Mouse (Mus musculus) cerebellum, postnatal 14 days (tissue): ENCODE measurements around the gene Bahcc1.

Experiments used
- DNase-seq, 2 experiments: peaks; one replicate each; pipeline ENCODE4 v3.0.0; 2021; ENCODE audit warnings: mixed read lengths in 2 of 2

Bahcc1 gene

DNA sequence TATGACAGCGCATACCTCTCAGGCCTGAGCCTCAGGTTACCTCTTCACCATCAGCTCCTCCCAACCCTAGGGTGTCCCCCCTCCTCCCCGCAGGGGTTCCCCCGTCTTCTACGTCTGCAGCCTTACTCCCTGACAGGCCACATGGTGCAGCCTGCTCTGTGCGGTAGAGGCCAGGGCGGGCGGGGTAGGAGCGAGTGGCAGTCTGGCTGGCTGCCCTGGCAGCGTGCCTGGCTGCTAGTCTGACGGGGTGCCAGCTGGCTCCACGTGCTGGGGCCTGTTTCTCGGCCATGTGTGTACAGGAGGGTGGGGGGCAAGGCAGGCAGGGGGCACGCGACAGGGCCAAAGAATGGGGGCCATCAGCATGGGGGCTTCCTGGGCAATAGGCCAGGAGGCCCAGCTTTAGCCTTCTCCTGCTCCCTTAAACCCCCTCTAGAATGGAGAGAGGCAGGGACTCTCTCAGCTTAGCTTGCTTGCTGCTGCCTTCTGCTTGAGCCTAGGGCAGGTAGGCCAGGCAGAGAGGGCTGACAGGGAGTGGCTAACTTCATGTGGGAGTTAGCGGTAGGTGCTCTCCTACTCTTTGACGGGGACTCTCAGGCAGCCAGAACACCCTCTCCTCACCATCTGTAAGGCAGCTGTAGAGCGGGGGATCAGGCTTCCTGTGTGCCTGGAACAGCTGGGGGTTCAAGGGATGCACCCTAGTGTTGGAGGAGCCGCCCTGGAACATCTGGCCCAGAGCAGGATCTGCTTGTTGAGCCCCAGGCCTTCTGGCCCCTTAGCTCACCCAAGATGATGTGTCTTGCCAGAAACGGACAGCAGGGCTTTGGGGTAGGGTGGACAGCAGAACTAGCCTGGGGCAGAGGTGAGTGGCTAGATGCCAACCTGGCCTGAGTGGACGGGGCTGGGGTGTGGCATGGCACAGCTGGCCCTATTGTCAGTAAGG, 28.9 kb downstream of the Bahcc1 start:
- peak; percentile 100 for DNase-seq

DNA sequence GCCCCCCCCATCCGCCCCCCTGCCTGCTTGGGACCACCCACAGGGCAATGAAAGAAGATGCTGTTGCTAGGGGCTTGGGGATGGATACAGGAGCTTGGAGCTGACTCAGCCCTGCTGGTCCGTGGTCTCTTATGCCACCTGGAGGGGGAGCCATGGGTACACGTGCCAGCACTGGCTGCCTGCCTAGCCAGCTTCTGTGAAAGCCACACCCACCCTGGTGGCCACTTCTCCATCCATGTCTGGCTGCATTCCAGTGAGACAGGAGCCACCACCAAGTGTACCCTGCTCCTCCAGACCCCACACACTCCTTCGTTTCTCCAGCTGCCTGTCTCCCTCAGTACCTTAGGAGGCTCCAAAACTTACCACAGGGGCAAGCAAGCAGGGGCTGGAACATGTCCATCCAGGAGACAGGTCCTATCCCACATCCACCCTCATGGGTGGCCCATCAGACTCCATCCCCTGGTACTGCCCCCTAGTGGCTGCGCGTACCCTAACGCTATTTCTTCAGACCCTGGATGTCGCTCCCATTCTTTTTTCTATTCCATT, 29.7 kb downstream of the Bahcc1 start:
- peak; percentile 90 to 92 for DNase-seq

DNA sequence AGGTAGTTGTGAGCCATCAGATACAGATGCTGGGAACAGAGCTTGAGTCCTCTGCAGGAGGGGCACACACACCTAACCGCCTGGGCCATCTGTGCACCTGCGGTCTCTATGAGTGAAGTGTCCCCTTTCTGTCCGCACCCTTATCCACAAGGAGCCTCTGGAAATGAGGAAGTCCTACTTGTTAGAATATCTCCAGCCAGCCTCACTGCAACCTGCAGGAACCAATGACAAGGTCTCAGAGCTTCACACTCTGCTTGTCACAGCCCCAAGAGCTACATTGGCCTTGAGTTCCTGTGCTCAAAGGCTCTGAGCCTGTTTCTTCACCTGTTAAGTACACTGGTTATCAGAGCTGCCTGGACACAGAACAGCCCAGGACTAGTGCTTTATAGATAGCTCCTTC, 30.4 kb downstream of the Bahcc1 start:
- no peak for DNase-seq

DNA sequence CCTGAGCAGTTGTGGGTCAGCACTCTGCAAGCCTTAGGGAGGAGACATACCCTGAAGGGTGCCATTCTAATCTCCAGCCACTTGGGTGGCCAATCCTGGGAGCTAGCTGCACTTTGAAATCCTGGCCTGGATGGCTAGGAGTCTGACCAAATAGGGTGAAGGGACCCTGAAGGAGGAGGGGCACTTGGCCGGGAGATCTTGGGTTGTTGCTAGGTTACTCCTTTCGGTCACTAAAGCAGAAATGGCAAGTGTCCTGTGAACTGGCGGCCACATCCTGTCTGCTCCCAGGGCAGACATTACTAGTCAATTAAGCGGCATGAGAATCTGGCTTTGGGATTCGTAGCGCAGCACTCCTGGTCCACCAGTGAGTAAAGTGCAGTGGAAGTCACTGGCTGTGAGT, 31.3 kb downstream of the Bahcc1 start:
- DNase-seq = peak in 1 of 2 experiments; percentile 34

DNA sequence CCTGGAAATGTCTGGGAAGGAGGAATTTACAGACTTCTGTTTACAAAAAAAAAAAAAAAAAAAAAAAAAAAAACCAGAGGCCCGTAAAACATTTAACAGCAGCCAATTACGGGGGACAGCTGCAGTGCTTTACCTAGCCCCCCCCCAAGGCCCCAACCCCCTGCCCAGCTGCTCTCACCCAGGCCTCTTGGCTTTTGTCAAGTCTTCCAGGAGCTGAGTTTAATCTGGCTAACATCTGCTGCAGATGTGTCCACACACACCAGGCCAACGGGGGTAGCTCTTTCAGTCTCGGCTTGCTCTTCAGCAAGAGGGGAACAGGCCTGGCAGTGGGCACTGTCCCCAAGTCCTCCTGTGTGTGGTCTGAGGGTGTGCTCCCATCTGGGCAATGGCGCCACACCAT, 32.7 kb downstream of the Bahcc1 start:
- no peak for DNase-seq

DNA sequence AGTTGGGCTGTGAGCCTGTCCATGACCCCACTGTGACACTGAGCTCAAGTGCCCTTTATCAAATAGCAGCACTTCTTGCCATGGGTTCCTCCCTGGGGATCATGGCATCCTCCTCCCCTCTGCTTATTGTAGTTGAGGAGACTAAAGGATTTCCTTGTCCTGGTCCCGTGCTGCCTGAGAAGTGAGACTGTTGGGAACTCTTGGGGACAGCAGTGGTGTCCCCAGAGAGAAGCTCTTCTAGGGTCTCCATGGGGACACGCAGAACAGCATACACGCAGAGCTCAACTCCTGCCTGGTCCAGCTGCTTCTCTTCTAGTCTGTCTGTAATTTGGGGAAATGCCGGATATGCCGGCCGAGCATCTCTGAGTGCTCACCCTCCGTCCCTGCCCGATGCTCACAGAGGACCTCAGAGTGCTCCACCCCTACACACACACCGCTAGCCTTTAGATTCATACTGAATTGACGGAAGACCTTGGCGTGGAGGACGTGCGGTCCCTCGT, 33.6 kb downstream of the Bahcc1 start:
- no peak for DNase-seq

DNA sequence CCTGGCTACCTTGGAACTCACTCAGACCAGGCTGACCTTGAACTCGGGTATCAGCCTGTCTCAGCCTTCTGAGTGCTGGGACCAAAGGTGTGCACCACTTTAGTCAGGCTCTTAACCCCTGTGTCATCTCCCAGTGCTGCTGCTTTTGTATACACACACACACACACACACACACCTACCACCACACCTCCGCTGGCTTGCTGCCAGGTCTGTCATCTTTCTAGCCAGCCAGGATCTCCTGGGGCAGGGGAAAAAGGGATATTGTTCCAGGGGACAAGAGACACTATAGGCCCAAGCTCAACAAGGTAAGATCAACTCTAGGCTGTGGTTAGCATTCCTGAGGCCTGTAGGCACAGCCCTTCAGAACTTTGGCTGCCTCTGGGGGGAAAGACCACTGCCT, 34.5 kb downstream of the Bahcc1 start:
- DNase-seq = no peak

DNA sequence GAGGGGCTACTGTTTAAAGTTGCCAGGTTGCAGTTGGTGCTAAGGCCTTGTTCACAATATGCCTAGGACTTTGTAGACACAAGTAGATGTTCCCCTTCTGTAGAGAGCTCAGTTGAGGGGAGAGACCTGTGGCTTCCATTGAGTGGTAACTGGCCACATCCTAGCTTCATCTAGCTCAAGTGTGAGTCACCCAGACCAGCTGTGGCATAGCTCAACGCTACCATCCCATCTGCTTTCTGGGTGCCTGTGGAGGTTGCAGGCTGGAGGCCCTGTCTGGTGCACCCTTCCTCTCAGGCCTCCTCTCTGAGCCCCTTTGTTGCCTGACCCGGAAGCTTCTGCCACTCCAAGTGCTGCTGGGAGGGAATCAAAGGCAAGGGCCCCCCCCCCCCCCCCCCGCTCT, 34.9 kb downstream of the Bahcc1 start:
- no peak for DNase-seq

DNA sequence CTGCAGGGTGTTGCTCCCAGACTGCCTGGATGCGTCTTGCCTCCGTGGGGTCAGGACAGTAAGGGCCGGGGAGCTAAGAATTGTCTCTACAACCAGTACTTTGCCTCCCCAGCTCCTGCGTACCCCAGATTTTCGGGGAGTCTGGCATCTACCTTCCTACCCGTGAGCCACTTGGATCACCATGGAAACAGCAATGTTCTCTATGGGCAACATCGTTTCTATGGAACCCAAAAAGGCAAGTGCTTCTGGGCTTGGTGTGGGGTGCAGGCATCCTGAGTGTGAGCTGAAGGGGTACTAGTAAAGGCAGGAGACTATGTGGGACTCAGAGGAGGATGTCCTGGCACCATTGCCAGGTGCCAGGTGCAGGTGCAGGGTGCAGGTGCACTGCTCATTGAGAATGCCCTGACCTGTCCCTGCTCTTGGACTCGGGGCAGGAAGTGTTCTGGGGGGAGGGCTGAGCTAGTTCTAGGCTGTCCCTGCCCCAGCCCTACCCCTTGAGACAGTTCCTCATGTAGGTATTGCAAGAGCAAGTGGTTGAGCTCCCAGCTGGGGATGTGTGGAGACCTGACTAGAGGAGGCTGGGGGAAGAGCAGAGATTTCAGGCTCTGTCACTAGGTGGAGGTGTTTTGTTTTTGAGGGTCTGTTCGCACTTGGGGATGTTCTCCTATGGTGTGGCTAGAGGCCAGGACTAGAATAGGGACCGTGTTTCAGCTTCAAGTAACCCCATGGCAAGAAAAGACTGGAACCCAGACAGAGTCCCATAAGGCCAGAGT, 35.6 kb downstream of the Bahcc1 start:
- DNase-seq = no peak

DNA sequence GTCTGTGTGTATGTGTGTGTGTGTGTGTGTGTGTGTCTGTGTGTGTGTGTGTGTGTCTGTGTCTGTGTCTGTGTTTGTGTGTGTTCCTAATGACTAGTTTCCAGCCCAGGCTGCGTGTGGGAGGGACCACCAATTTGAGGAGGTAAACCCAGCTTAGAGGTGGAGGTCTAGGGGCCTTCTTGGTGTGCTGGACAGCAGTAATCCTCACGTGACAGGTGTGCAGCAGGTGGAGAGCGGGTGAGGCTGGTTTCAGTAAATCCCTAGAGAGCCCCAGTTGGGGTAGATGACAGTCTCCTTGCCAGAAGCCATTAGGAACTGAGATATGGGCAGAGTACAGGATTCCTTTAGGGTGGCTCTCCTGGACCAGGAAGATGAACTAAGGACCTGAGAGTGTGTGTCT, 36.3 kb downstream of the Bahcc1 start:
- DNase-seq = no peak

DNA sequence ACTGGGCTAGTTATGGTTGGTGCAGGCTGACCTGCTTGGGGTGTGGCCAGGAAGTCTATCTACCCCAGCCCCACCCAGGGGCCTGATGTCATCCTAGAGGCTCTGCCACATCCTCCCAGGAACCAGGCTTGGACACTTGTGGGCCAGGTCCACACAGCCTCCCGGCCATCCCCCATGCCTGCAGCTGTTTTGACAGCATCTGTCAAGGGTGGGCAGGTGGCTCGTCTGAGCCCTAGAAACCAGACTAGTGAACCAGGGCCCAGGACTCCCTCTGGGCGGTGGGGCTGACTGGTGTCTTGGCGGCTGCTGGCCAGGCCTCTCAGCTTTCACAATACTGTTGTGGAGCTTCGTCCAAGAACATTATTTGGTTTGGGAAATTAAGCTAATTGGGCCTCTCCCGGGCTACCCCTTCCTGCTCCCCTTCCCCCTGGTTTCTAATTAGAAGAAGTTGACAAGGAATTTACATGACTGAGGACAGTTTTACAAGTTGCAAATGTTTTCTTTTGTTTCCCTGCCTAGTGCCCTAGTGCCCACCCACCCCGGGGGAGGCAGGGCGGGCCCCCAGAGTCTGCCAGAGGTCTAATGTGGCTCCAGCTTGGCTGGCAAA, 36.9 kb downstream of the Bahcc1 start:
- no peak for DNase-seq

DNA sequence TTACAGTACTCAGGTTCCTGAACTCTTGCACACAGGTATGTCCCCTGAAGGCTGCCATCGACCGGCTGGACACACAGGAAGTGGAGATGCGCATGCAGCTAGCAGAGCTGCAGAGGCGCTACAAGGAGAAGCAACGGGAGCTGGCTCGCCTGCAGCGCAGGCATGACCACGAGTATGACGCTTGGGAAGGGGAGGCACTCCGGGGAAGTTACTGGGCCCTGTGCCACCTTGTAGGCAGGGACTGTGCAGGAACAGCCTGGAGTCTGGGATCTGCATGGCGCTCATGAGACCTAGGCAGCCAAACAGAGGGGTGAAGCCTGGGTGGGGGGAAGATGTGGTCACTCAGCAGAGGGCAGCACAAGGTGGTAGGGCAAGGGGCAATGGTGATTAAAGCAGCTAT, 46.6 kb downstream of the Bahcc1 start:
- no peak for DNase-seq

DNA sequence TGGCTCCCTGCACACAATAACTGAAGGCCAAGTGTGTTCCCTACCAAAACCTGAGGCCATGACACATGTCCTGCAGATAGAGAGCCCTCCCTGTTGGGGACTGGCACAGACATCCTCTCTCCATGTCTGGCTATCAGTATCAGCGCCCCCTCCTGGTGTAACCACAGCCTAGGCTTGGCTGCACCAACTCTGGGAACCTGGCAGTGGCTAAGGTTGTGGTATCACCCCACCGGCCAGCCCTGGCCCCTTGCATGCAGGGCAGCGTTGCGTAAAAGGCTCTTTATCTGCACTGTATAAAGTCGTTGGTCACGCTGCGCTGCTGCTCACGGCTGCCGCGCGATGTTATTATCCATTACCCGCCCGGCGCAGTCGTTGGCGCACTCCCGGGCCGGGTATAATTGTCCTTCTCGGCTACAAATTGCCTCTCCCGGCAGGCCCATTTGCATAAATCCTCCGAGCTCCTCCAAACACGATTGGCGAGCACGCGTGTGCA, 47.6 kb downstream of the Bahcc1 start:
- DNase-seq = peak; percentile 86 to 91

DNA sequence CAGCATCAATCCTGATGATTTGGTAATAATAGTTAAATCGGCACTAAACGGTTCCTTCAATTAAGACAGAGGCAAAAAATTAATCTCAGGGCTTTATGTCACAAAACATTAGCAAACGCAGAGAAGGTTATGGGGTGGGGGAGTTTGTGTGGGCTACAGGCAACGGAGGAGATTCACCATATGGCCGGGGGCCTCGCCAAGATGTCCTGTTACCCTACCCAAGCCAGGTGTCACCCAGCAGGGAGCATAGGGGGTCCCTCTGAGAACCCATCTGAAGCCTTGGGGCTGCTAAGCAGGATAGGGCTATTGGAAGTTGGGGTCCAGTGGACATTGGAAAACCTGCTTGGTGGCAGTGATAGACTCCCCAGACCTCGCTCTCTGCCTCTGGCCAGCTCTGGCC, 48.0 kb downstream of the Bahcc1 start:
- DNase-seq = peak; percentile 77 to 86

DNA sequence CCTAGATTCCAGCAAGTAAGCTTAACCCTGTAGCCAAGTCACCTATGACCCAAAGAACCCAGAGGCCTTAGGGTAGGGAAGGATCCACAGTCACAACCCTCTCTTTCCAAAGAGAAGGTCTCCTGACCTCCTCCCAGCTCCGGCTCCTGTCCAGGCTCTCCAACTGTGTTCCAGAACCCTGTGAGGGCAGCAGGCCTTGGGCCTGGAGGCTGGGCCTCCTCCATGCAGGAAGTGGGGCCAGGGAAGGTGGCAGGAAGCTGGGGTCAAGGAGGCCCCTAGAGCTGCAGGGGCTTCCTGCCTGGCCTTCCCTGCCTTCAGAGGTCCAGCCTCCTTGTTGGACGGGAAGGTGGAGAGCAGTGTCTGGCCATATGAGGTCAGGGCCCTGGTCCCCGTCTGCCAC, 48.5 kb downstream of the Bahcc1 start:
- DNase-seq = no peak

DNA sequence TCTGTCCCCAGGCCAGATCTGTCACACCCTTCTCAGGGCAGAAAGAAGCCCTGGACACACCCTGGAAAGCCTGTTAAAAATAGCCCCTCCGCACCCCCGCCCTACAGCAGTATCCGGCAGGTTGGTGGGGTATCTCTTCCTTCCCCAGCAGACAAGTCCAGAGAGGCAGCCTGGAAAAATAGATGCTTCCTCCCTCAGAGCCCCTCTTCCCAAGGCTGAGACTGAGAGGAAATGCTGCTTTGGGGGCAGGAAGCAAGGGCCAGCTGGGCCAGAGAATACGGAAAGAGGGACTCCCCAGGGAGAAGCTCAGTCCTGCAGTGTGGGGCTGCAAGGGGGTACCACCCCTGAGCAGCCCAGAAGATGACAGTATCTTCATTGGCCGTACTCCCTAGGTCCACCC, 50.8 kb downstream of the Bahcc1 start:
- no peak for DNase-seq

DNA sequence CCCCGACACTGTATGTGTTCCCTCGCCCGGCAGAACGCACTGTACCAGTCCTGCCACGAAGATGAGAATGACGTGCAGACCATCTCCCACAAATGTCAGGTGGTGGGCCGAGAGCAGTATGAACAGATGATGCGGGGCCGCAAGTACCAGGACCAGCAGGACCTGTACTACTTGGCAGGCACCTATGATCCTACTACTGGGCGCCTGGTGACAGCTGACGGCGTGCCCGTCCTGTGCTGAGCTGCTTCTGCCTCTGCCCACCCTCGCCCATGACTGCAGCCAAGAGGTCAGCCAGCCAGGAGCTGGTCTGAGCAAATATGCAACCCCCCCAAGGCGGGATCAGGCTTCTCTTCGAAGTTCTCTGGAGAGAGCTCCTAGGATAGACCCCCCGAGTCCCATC, 56.9 kb downstream of the Bahcc1 start:
- DNase-seq = peak in 1 of 2 experiments; percentile 52

DNA sequence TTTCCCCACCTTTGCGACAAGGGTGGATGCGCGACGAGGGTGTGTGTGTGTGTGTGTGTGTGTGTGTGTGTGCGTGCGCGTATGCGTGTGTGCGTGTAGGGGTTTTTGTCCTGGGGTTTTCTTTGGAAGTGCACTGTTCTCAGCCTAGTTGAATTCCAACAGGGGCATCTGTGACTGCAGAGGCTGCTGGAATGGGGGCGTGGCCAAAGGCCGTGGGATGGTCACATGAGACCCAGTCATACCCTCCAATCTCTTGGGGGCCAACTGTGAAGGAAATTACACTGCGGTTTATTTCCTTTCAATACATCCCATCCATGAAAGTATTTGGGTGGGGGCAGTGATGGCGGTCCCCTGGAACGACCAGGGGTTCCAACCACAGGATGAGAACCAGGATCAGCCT, 57.5 kb downstream of the Bahcc1 start:
- no peak for DNase-seq

DNA sequence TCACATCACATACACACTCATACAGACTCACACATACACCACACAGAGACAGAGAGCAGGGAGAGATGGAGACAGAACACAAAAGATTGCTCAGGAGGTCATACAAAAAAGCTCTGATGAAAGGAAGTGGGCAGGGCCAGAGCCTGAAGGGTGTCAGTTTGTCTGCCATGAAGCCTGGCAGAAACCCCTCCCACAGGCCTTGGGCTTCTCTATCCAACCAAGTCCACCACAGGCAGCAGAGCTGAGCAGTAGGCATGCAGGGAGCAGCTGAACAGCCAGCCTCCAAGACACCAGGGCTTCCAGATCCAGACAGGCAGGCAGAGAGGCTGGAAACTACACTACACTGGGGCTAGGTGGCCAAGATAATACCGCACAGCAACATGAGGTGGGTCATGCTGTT, 61.0 kb downstream of the Bahcc1 start:
- no peak for DNase-seq

DNA sequence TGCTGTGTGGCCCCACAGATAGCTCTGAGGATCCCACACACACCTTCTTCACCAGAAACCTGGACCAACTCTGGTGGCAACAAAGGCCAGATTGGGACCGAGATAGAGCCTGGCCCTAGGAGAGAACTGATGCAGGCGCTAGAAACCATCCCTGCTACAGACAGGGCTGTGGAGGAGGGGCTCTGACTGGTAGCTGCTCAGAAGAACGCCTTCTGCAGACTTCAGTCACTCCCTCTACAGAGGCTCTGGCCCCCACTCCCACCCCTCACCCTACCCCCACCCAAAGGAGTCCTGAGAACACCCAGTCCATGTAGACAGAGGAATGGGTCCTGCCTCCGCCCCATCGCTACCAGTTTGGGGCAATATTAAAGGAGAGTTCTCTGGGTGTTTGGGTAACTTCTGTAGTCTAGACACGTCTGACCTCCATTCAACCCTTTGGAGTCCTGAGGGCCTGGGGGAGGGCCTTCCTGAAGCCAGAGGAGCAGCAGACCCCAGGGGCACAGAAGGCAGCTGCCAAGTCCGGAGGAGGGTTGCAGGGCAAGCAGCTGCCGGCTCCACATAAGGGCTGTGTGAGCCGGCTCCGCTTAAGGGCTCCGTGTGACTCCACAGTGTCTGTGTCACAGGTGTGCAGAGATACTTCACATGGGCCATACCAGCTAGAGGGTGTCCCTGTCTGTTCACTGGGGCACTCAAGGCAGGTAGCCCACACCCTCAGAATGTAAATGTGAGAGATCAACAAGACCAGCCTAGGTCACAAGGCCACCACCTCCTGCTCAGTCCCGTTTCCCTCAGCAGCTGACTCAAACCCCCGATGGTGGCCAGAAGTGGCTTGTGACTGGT, 63.8 kb downstream of the Bahcc1 start:
- DNase-seq = no peak

DNA sequence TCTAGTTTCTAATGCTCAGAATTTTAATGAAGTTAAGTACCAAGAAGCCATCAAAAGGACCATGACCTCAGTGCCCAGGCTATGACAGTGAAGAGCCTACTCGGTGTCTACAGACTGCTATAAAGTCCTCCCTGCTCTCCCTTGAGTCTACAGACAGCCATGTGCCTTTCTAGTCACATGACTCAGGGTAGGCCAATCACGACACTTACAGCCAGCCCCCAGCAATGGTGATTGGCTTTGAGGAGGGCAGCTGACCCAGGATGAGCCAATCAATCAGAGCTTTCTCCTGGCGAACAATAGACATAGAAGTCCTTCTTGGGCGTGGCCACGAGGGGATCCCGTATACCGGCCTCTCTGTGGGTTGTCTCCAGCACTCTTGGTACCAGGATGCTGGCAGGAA, 65.0 kb downstream of the Bahcc1 start:
- no peak for DNase-seq
